Mouse (Mus musculus): ENCODE data around the gene Gigyf2. TPM values are rescaled to one million over a fixed set of nuclear protein-coding genes. Genes with fewer than 3 reads are reported as not detected.

Gene Gigyf2
- 10 to 100 TPM; 32.3 to 36.5 TPM for total RNA-seq (2021)
- long read RNA-seq, experiment 1, full-length matches to known transcripts: 3 of 5 reads
- long read RNA-seq, experiment 1, partial matches to known transcripts: 1 of 5 reads
- long read RNA-seq, experiment 1, other reads (novel, unspliced or antisense): 1 of 5 reads
- long read RNA-seq, experiment 2, full-length matches to known transcripts: 5 of 6 reads
- long read RNA-seq, experiment 2, partial matches to known transcripts: 0 of 6 reads
- long read RNA-seq, experiment 2, other reads (novel, unspliced or antisense): 1 of 6 reads

DNA sequence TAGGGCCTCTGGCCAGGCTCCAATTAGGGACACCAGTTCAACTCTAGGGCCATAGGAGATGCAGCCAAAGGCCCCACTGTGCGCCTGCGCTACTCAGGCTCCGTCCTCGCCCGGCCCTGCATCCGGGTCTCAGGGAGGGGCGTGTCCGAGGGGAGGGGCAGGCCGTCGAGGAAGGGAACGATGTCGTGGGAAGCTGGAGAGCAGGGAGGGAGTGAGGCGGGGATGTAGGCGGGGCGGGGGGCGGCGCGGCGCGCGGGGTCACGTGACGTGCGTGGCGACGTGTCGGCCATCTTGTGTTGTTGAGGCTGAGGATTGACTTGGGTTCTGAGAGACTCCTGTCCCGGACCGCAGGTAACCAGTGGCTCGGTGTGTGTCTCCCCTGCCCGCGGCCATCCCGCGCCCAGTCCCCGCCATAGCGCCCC lies at the start of gene Gigyf2:
Gene Gigyf2, plus strand, starts transcription at position 257 of the 422 bp plus-strand sequence.
- DNase-seq: peak; percentile 98
- intact Hi-C loops (cut with DNase I; ENCODE audit: low total_unique reads): no loop called here

DNA sequence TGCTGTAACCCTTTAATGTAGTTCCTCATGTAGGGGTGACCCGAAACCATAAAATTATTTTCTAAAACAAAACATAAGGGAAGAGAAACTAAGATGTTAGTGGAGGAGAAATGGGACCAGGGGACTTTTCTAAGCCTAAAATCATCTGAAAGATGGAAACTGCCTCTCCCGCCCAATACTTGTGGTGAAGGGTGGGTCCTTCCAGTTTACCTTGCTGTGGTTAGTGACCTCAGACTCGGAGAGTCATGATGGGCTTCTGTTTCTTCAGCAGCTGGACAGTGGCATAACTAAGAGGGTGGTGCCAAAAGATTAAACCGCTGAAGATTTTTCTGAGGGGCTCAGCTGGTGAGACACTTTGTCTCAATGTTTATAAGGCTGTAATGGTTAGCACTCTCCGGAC lies 46.5 kb upstream of the Gigyf2 start:
- intact Hi-C loops (cut with DNase I; ENCODE audit: low total_unique reads): no loop called here
- no peak for DNase-seq

DNA sequence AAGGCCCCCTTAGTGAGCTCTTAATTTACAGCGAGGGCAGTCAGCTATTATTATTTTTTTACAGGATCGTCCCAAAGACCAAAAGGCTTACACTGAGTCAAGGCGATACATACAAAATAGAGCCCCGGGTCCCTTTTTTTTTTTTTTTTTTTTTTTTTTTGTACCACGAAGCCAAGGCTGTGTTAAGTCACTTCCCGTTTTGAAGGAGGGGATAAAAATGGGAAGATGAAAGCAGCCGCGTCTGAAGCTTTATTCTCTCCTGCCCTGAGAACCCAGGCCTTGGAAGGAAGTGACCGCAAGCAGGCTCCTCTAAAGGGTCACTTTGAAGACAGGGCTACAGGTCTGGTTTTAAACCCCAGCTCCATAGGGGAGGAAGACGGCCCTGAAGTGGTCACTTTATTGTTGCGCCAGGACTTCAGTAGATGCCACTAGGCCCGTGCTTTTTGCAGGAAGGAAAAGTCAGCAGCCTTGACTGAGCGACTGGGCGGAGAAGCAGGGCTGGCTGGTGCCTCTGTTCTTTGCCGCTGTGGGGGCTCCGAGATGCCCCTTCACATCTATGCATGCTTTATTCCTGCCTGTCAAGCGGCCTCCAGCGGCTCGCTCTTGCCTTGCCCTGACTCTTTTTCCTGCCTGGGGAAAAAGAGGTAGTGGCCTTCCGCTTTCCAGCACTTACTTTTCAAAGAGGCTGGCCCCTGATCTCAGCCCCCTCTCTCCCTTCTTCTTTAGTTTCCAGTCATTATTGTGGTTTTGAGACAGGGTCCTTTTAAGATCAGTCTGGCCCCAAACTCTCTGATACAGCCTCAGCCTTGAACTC lies 45.0 kb upstream of the Gigyf2 start:
- intact Hi-C loops (cut with DNase I; ENCODE audit: low total_unique reads): no loop called here
- DNase-seq: no peak

DNA sequence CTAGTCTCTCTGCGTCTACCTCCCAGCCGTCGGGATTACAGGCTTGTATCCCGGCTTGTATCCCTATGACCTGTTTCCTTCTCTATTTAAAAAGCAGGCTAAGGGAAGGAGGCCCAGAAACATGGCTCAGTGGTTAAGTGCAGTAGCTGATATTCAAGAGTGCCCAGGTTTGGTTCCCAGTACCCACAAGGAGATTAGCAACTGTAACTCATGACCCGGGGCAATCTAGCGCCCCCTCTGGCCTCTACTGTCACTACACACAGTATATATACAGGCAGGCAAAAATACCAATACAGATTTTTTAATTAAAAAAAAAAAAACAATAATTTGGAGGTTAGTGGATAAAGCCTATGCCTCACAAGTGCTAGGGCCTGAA lies 44.4 kb upstream of the Gigyf2 start:
- intact Hi-C loops (cut with DNase I; ENCODE audit: low total_unique reads): no loop called here
- DNase-seq: no peak

DNA sequence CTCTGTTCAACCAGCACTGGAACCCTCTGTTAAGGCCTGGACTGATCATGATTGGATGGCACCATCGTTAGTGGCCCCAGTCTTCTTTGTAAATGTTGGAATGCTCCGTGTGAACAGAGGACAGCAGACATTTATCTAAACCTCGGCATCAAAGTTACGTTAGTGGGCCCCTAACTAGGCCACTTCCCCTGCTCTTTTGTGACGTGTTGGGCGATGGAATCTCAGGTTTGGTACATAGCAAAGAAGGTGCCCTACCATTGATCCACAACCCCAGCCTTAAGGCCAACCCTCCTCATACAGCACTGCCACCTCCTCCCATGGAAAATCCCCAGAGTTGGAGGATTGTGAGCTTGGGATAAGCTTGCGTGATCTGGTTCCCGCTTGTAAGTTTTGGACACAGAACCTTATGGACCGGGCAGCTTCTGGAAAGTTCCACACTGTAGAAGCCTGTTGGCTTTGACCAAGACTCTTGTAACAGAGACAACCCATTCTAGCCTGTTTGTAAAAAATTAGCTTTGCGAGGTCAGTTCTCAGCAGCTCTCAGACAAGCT lies 43.3 kb upstream of the Gigyf2 start:
- DNase-seq: no peak
- intact Hi-C loops (cut with DNase I; ENCODE audit: low total_unique reads): no loop called here

DNA sequence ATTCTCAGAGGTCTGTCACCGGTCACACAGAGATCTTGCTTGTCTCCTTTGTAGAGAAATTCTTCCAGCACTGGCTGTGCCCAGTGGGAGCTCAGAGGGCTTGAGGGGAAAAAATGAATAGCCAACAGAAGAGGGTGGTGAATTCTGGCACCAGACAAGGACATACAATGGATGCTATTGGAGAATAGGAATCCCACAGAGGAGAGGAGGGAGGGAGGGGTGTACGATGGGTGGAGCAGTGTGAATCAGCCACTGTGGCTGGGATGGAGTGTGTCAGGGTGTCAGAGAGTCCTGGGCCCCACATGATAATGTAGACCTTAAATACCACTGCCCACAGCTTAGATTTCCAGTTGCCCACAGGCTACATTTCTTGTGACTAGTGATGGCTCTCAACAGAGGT lies 39.7 kb upstream of the Gigyf2 start:
- DNase-seq: no peak
- intact Hi-C loops (cut with DNase I; ENCODE audit: low total_unique reads): no loop called here

DNA sequence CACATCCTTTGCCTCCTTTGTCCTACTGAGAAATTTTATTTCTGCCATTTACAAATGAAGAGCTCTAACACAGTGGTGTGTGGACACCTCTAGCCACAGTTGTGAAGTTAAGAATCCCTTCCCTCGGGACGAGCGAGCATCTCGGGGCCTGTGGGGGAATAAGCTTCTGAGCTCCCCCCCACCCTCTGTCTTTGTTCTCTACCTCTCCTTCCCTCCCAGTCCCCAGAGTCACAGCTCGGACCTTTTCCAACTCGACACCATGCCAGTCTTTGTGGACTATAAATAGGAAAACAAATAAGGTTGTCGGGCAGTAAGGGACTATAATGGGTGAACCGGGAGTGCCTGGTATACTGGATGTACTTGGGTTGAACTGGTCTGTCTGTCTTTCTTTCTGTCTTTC lies 35.4 kb upstream of the Gigyf2 start:
- intact Hi-C loops (cut with DNase I; ENCODE audit: low total_unique reads): no loop called here
- no peak for DNase-seq

DNA sequence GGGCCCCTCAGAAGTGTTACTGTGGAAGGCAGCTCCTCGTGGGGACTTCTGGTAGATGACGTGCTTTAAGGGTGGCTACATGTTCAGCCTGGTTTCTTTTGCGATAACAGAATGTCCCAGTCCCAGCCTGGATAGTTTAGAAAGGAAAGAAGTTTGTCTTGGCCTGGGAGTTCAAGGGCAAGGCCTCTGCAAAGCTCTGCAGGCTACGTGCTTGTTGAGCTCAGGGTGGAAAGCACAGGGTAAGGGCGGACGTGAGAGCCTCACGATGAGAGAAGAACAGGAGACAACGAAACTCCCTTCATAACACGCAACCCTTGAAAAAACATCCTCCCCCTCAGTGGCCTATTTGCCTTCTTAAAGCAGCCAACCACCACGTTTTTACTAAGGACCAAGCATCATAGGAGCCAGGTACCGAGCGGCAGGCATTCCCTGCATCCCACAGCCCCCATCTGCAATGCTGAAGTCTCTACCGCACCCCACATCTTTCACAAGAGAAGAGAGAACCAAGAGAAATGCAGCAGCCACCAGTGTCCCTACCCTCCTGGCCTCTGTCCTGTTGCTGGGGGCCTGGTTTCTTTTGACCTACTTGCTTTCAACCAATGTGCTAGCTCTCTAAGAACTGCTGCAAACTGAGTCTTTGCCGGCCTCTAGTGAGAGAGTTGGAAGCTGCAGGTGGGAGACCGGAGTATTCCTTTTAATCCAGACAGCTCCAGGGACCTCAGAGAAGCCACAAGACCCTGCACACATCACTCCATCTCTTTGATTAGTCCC lies 34.2 kb upstream of the Gigyf2 start:
- peak; percentile 61 for DNase-seq
- intact Hi-C loops (cut with DNase I; ENCODE audit: low total_unique reads): loop anchor here (2.0 kb wide), 1 partner anchor 46 kb away; no protein-coding TSS in a partner anchor

DNA sequence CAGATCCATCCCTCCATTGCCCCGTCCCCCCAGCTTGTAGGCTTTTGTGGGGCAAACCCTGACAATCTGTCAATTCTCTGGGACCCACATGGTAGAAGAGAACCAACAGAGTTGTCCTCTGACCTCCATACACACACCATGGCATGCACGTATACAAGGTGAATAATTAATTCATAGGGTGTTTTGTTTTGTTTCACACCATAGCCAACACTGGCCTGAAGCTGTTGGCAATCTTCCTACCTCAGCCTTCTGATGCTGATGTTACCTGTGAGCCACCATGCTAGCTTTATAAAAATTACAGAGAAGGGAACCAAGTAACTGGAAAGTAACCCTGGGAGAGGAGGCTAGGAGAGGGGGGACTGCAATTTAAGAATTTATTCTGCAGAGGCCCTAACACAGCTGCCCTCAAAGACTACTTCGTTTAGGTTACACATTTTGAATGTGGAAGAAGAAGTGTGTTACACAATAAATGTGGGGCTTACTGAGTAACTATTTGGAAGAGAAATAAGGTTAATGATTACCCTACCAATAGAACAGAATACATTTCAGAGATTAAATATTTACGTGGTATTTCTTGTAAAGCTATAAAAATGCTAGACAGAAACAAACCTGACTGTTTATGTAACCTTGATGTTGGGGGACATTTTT lies 32.6 kb upstream of the Gigyf2 start:
- intact Hi-C loops (cut with DNase I; ENCODE audit: low total_unique reads): no loop called here

DNA sequence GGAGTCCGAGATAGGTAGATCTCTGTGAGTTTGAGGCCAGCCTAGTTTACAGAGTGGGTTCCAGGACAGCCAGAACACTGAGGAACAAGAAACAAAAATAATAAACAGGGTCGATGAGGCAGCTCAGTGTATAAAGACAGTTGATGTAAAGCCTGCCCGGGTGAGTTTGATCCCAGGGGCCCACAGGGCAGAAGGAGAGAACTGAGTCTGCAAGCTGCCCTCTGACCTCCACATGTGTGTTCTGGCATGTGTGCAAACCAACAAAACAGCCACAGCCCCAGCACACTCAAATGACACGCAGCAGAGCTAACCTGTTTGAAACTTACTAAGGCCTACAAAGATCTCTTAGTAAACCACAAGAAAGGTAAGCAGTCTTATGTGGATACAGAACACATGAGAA lies 31.8 kb upstream of the Gigyf2 start:
- no peak for DNase-seq
- intact Hi-C loops (cut with DNase I; ENCODE audit: low total_unique reads): no loop called here

More for the DNA sequence above, 32.6 kb upstream of the Gigyf2 start:
- no peak for DNase-seq

DNA sequence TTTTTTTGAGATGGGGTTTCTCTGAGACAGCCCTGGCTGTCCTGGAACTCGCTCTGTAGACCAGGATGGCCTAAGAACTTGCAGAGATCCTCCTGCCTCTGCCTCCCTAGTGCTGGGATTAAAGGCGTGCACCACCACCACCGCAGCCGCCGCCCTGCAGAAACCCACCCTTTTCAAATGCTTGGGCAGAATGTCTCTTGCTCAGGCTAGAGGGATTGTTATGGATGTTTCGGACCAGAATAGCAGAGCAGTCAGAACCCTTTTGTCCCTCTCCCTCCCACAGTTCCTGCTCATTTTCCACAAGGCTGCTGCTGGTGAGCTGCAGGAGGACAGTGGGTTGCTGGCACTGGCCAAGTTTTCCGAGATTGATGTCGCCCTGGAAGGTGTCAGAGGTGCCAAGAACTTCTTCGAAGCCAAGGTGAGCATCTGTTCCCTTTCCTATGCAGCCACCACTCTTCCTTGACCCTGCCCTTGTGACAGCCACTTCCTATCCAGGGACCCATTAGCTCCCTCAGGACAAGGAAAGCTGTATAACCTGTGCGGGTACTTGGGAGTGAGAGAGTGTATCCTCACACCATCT lies 29.4 kb upstream of the Gigyf2 start:
- no peak for DNase-seq
- intact Hi-C loops (cut with DNase I; ENCODE audit: low total_unique reads): no loop called here

DNA sequence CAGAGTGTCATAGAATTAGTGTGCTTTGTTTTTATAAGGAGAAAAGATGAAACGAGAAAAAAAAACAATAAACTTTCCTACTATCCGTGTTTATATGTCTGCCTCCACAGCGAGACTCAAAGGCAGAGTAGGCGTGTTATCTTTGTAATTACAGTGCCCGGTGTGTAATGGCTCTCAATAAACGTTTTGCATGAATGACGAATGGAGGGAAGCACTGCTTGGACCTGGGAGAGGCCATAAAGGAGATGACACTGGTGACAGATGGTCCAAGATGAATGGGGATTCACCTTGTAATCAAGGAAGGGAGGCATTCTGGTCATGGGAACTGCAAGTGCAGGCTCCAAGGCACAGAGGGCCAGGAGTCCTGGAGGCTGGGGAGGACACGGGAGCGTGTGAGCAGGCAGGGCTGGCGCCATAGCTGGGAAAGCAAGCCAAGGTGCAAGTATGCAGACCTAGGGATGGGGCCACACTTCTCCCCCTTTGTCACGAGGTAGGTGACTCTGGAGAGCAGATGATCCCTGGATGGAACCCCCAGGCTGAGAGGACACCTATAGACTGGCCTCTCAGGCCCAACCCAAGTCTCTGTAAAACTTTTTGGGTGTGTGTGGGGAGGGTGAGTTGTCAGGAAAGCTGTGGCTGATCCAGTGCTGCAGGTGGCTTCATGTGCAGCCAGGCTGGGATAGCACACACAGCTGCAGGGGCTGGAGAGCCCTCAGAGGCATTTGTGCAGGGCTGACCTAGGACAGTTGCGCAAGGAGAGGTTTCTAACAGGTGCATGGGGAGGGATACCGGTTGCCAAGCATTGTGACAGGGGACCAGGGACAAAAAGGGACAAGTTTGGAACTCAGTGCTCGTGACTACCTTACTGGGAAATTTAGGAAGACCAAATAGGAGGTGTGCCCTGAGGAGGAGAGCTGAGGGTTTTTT lies 26.2 kb upstream of the Gigyf2 start:
- intact Hi-C loops (cut with DNase I; ENCODE audit: low total_unique reads): no loop called here
- no peak for DNase-seq

DNA sequence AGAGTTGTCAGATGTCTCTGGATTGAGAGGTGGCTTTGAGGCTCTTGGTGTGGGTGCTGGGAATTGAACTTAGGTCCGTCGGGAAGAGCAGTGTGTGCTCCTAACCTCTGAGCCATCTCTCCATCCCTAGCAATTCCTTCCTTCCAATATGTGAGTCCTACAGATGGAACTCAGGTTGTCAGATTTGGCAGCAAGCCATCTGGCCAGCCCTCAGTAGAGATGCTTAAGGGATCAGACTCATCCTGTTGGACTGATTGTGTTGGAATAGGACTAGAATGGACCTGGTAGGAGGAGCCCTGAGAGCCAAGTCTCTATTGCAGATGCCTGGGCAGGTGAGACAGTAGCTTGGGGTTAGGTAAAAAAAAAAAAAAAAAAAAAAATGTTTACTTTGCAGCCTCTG lies 24.8 kb upstream of the Gigyf2 start:
- no peak for DNase-seq
- intact Hi-C loops (cut with DNase I; ENCODE audit: low total_unique reads): no loop called here

DNA sequence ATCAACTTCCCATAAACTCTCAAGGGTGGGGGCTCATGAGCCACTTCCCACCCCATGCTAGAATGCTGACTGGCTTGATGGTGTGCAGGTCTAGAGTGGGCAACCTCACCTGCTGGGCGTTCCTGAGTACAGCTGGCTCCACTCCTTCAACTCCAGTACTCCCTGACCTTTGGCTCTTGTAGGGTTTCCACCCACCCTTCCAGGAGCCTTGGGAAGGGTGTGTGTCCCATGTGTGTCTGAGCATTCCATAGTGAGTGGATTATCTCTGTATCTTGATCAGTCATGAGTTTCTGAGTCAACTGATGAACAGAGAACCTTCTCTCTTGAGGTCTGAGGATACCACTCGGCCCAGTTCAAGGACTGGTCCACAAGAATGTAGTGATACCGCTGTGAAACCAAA lies 17.8 kb upstream of the Gigyf2 start:
- intact Hi-C loops (cut with DNase I; ENCODE audit: low total_unique reads): no loop called here
- no peak for DNase-seq

DNA sequence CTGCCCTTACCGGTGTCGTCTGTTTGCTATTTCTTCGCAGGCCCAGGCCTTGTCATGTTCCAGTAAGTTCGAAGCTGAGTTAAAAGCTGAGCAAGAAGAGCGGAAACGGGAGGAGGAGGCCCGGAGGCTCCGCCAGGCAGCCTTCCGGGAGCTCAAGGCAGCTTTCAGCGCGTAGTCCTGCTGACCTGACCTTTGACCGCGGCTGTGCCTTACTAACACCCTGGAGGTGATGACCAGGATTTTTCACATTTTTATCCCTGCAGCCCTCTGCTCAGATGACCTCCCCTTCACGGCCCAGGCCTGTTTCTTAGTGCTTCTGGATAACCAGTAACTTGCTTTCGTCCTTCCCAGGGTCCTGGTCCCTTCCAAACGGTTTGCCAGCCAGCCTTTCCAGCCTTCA lies 17.2 kb upstream of the Gigyf2 start:
- intact Hi-C loops (cut with DNase I; ENCODE audit: low total_unique reads): no loop called here
- no peak for DNase-seq

DNA sequence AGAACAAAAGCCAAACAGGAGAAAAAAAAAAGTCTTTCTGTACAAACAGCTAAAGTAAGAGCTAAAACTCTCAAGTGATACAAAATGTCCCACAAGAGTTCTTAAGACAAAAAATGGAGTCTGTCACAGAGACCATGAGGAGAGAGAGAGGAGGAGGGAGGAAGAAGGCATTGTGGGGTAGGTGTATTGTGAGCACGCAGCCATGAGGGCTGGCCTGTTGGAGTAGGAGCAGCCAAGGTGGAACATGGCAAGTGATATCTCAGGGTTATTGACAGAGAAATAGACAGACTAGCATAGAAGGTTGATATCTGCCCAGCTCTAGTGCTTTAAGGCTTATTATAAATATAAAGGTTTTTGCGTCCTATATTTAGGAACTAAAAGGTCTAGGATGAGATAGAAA lies 14.1 kb upstream of the Gigyf2 start:
- intact Hi-C loops (cut with DNase I; ENCODE audit: low total_unique reads): no loop called here
- DNase-seq: no peak

DNA sequence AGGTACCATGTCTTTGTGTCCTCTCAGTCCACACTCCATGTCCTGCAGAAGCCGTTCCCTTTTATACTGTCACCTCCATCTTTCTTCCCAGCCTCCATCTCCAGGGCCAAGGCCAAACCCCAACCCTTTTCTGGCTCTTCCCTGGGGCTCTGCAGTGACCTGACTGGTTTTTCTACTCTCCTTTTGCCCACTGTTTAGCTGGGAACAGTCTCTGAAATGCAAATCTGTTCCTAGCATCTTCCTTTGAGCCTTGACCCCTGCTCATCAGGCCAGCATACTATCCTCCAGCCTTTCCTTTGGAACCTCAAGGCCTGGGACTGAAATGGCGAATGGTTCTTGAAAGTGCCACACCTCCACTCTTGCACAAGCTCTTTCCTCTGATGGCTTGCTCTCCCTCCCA lies 13.7 kb upstream of the Gigyf2 start:
- DNase-seq: no peak
- intact Hi-C loops (cut with DNase I; ENCODE audit: low total_unique reads): no loop called here

DNA sequence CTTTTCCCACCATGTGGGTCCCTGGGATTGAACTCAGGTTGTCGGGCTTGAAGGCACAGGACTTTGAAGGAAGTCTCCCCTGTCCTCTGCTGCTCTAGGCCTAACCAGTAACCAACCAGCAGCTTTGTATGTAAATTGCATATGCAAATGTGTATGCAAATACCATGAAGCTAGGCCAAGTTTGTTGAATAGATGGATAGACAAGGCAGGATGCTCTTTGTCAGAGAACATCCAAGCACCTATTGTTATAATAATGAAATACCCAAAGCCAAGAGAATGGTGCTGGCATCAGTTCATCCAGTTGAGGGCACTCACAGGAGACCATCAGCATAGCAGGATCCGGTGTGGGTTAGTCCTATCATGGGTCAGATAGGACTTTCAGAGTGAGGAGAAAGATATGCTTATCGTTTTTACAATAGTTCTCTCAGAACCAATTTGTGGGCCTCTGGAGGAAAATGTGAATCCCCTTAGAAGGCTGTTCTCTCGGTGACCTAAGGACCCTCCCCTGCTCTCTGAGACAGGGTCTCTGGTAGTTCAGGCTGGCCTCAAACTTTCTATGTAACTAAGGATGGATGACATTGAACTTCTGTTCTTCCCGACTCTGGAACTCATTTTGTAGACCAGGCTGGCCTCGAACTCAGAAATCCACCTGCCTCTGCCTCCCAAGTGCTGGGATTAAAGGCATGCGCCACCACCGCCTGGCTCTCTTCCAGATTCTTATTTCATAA lies 12.8 kb upstream of the Gigyf2 start:
- DNase-seq: no peak
- intact Hi-C loops (cut with DNase I; ENCODE audit: low total_unique reads): no loop called here

All from gastrocnemius, postnatal 14 days (tissue).